Mouse (Mus musculus): ENCODE data around the gene Otud5.

- TF ChIP-seq POLR2A (IDR thresholded peaks at IDR 0.05; ENCODE audit: borderline replicate concordance, extremely low read depth, low read depth, low read length): no peak
- TF ChIP-seq CTCF (IDR thresholded peaks at IDR 0.05; ENCODE audit: insufficient read depth, low read length): no peak
These were observed 63.3 kb downstream of the Otud5 start for GRCm38 (mm10) chrX:7904441-7904840.

Measured in lung, adult 2 months (tissue).